Mouse (Mus musculus) midbrain, embryonic 14.5 days (tissue): ENCODE measurements around the gene Gp6. TPM values are rescaled to one million over a fixed set of nuclear protein-coding genes. Genes with fewer than 3 reads are reported as not detected.

Experiments
- ATAC-seq: fragments of 200-750 bp; cut with Nextera tagmentation; 2 replicates; pipeline ENCODE4 v1.8.0; 2017; ENCODE audit warnings: moderate number of reproducible peaks, moderate library complexity; ENCODE audit not compliant: low FRiP score, low TSS enrichment
- DNase-seq: peaks from one replicate; pipeline ENCODE4 v3.0.0-alpha.2; 2015
- H3K27ac ChIP-seq: fragments of 300-500 bp; sonication (generic); replicated peaks from 2 replicates; pipeline ENCODE4 v1.5.1; 2014; ENCODE audit warnings: mild to moderate bottlenecking, low read depth, low read length, moderate library complexity
- H3K27me3 ChIP-seq: fragments of 300-500 bp; sonication (generic); 2 replicates; pipeline ENCODE4 v1.6.1; 2014; ENCODE audit warnings: low read length, control low read depth, mixed read lengths; ENCODE audit not compliant: control insufficient read depth, insufficient read depth
- H3K36me3 ChIP-seq: fragments of 300-500 bp; sonication (generic); 2 replicates; pipeline ENCODE4 v1.6.1; 2014; ENCODE audit warnings: low read length, control low read depth; ENCODE audit not compliant: control insufficient read depth, insufficient read depth
- H3K4me1 ChIP-seq: fragments of 300-500 bp; sonication (generic); 2 replicates; pipeline ENCODE4 v1.6.1; 2014; ENCODE audit warnings: mild to moderate bottlenecking, antibody characterized with exemption, low read length, control low read depth; ENCODE audit not compliant: control insufficient read depth, insufficient read depth
- H3K4me2 ChIP-seq: fragments of 300-500 bp; sonication (generic); 2 replicates; pipeline ENCODE4 v1.6.1; 2014; ENCODE audit warnings: mild to moderate bottlenecking, low read length, moderate library complexity
- H3K4me3 ChIP-seq: fragments of 300-500 bp; sonication (generic); replicated peaks from 2 replicates; pipeline ENCODE4 v1.5.1; 2014; ENCODE audit warnings: low read depth, low read length
- H3K9ac ChIP-seq: fragments of 300-500 bp; sonication (generic); replicated peaks from 2 replicates; pipeline ENCODE4 v1.6.1; 2014; ENCODE audit warnings: mild to moderate bottlenecking, low read length, moderate library complexity
- H3K9me3 ChIP-seq: fragments of 300-500 bp; sonication (generic); 2 replicates; pipeline ENCODE4 v1.6.1; 2016; ENCODE audit warnings: low read length, control low read depth, mixed read lengths; ENCODE audit not compliant: control insufficient read depth
- WGBS: fragments of 180-500 bp; shearing (Covaris S2); extraction: QIAGEN DNeasy Blood & Tissue Kit; methylation state at CpG from one replicate; pipeline ENCODE4 v1.1.7; 2014; 5-methylcytosine and 5-hydroxymethylcytosine counted together
- polyA plus RNA-seq: library from polyadenylated mRNA; unstranded; fragments of >200 nt; fragmentation: Nextera tagmentation; extraction: Ambion mirVana; gene quantifications from 2 replicates; pipeline ENCODE4 v1.2.1, GENCODE M21; 2014

Gene Gp6
- 0.14 TPM in 1 of 2 replicates, not detected in the other for polyA plus RNA-seq

GRCm38 (mm10) chr7:4397730-4398129 lies at the start of gene Gp6:
Gp6 (minus strand) TSS chr7:4397744.
- H3K9me3 ChIP-seq, result no peaks in the 10 kb centered on the region
- no peak within 1 kb of the TSS for H3K4me3 ChIP-seq
- no peak within 1 kb of the TSS for H3K4me2 ChIP-seq
- H3K27me3 ChIP-seq, result no peaks in the 10 kb centered on the region
- no peak within 1 kb of the TSS for H3K9ac ChIP-seq
- ATAC-seq (no peak), DNase-seq (no peak)
- WGBS, result 90% methylated on average over 1 of the region's 1 CpGs
- no peaks in the 10 kb centered on the region for H3K36me3 ChIP-seq
- no peaks in the 10 kb centered on the region for H3K4me1 ChIP-seq
- no peak within 1 kb of the TSS for H3K27ac ChIP-seq

GRCm38 (mm10) chr7:4447138-4447537 lies 49.6 kb upstream of the Gp6 start:
- Histone ChIP-seq H3K27me3 (no peaks in the 10 kb centered on the region), H3K9me3 (no peaks in the 10 kb centered on the region), H3K9ac (no peak overlapping the region), H3K36me3 (peaks cover 17% of the 10 kb centered on the region), H3K27ac (no peak overlapping the region), H3K4me1 (0 out of 2 replicates have a peak, but pooled peaks cover 4% of the 10 kb centered on the region), H3K4me3 (no peak overlapping the region), H3K4me2 (no peak overlapping the region)
- DNase-seq (no peak), ATAC-seq (no peak)
- WGBS, result 5% methylated on average over 1 of the region's 1 CpGs

GRCm38 (mm10) chr7:4445216-4445791 lies 47.8 kb upstream of the Gp6 start, which contains the start of gene Rdh13:
Rdh13 (minus strand) TSS chr7:4445649.
- DNase-seq (peak; percentile 93), ATAC-seq (peak; percentile 92)
- under 1% methylated on average over 35 of the region's 35 CpGs for WGBS

GRCm38 (mm10) chr7:4440549-4440948 lies 43.0 kb upstream of the Gp6 start:
- 93% methylated on average over 10 of the region's 10 CpGs for WGBS
- H3K9me3 ChIP-seq, result no peaks in the 10 kb centered on the region

More at GRCm38 (mm10) chr7:4445216-4445791, 47.8 kb upstream of the Gp6 start, which contains the start of gene Rdh13:
- Histone ChIP-seq H3K4me2 (peak within 1 kb of the TSS; percentile 63), H3K27me3 (no peaks in the 10 kb centered on the region), H3K27ac (peak within 1 kb of the TSS; percentile 71), H3K36me3 (peaks cover 34% of the 10 kb centered on the region), H3K9me3 (no peaks in the 10 kb centered on the region), H3K4me1 (0 out of 2 replicates have a peak, but pooled peaks cover 4% of the 10 kb centered on the region), H3K4me3 (peak within 1 kb of the TSS; percentile 84), H3K9ac (peak within 1 kb of the TSS; percentile 70)

GRCm38 (mm10) chr7:4437721-4438120 lies 40.2 kb upstream of the Gp6 start:
- Histone ChIP-seq H3K27ac (no peak overlapping the region), H3K4me1 (no peaks in the 10 kb centered on the region), H3K9ac (no peak overlapping the region), H3K4me3 (no peak overlapping the region), H3K27me3 (no peaks in the 10 kb centered on the region), H3K4me2 (no peak overlapping the region), H3K9me3 (no peaks in the 10 kb centered on the region), H3K36me3 (peaks cover 82% of the 10 kb centered on the region)
- 92% methylated on average over 2 of the region's 2 CpGs for WGBS
- DNase-seq (no peak), ATAC-seq (no peak)

More at GRCm38 (mm10) chr7:4440549-4440948, 43.0 kb upstream of the Gp6 start:
- no peak overlapping the region for H3K9ac ChIP-seq
- ATAC-seq, result no peak
- DNase-seq, result no peak
- H3K4me2 ChIP-seq, result no peak overlapping the region
- no peak overlapping the region for H3K4me3 ChIP-seq
- H3K4me1 ChIP-seq, result 0 out of 2 replicates have a peak, but pooled peaks cover 4% of the 10 kb centered on the region
- H3K27me3 ChIP-seq, result no peaks in the 10 kb centered on the region
- H3K36me3 ChIP-seq, result peaks cover 66% of the 10 kb centered on the region
- no peak overlapping the region for H3K27ac ChIP-seq

GRCm38 (mm10) chr7:4432026-4432425 lies 34.5 kb upstream of the Gp6 start:
- DNase-seq (no peak), ATAC-seq (no peak)
- H3K4me3 ChIP-seq, result no peak overlapping the region
- H3K9ac ChIP-seq, result no peak overlapping the region
- no peak overlapping the region for H3K4me2 ChIP-seq
- H3K36me3 ChIP-seq, result peaks cover 84% of the 10 kb centered on the region
- 88% methylated on average over 8 of the region's 8 CpGs for WGBS
- no peaks in the 10 kb centered on the region for H3K27me3 ChIP-seq
- H3K27ac ChIP-seq, result no peak overlapping the region
- no peaks in the 10 kb centered on the region for H3K4me1 ChIP-seq
- H3K9me3 ChIP-seq, result peaks cover 4% of the 10 kb centered on the region; the same call in 1 of the 2 replicates

- no peak overlapping the region for H3K27ac ChIP-seq
- peaks cover 80% of the 10 kb centered on the region for H3K36me3 ChIP-seq
- H3K9me3 ChIP-seq, result peaks cover 4% of the 10 kb centered on the region; the same call in 1 of the 2 replicates
- H3K9ac ChIP-seq, result no peak overlapping the region
- H3K4me2 ChIP-seq, result no peak overlapping the region
- DNase-seq (peak; percentile 82), ATAC-seq (no peak)
- H3K4me3 ChIP-seq, result no peak overlapping the region
- WGBS, result 83% methylated on average over 6 of the region's 6 CpGs
- no peaks in the 10 kb centered on the region for H3K4me1 ChIP-seq
- no peaks in the 10 kb centered on the region for H3K27me3 ChIP-seq
Measured at GRCm38 (mm10) chr7:4431548-4431947, 34.0 kb upstream of the Gp6 start.

- peaks cover 81% of the 10 kb centered on the region for H3K36me3 ChIP-seq
- no peak overlapping the region for H3K4me3 ChIP-seq
- H3K9ac ChIP-seq, result no peak overlapping the region
- H3K4me1 ChIP-seq, result no peaks in the 10 kb centered on the region
- peaks cover 4% of the 10 kb centered on the region; the same call in 1 of the 2 replicates for H3K9me3 ChIP-seq
- no peak for ATAC-seq
- H3K27me3 ChIP-seq, result no peaks in the 10 kb centered on the region
- H3K27ac ChIP-seq, result no peak overlapping the region
- H3K4me2 ChIP-seq, result no peak overlapping the region
- DNase-seq, result no peak
- 93% methylated on average over 9 of the region's 9 CpGs for WGBS
Measured at GRCm38 (mm10) chr7:4430246-4430844, 32.8 kb upstream of the Gp6 start.
